Mouse (Mus musculus) liver, embryonic 15.5 days (tissue): ENCODE data around the gene Arid2. TPM values are rescaled to one million over a fixed set of nuclear protein-coding genes. Genes with fewer than 3 reads are reported as not detected.

Experiments
- ATAC-seq: fragments of 200-750 bp; cut with Nextera tagmentation; 2 replicates; pipeline ENCODE4 v1.8.0; 2017; ENCODE audit warnings: moderate number of reproducible peaks, mild to moderate bottlenecking, moderate library complexity; ENCODE audit not compliant: insufficient read depth
- H3K27ac ChIP-seq: fragments of 300-500 bp; sonication (generic); replicated peaks from 2 replicates; pipeline ENCODE4 v1.5.1; 2015; ENCODE audit warnings: mild to moderate bottlenecking, inconsistent platforms
- H3K27me3 ChIP-seq: fragments of 300-500 bp; sonication (generic); 2 replicates; pipeline ENCODE4 v1.6.1; 2015; ENCODE audit warnings: mild to moderate bottlenecking, inconsistent platforms
- H3K36me3 ChIP-seq: fragments of 300-500 bp; sonication (generic); replicated peaks from 2 replicates; pipeline ENCODE4 v1.6.1; 2015; ENCODE audit warnings: moderate library complexity, mild to moderate bottlenecking, inconsistent platforms
- H3K4me1 ChIP-seq: fragments of 300-500 bp; sonication (generic); replicated peaks from 2 replicates; pipeline ENCODE4 v1.6.1; 2015; ENCODE audit warnings: inconsistent platforms
- H3K4me2 ChIP-seq: fragments of 300-500 bp; sonication (generic); 2 replicates; pipeline ENCODE4 v1.6.1; 2015; ENCODE audit warnings: moderate library complexity, mild to moderate bottlenecking, inconsistent platforms
- H3K4me3 ChIP-seq: fragments of 300-500 bp; sonication (generic); replicated peaks from 2 replicates; pipeline ENCODE4 v1.5.1; 2015; ENCODE audit warnings: mild to moderate bottlenecking, inconsistent platforms
- H3K9ac ChIP-seq: fragments of 300-500 bp; sonication (generic); 2 replicates; pipeline ENCODE4 v1.6.1; 2015; ENCODE audit warnings: moderate library complexity, mild to moderate bottlenecking, inconsistent platforms
- H3K9me3 ChIP-seq: fragments of 300-500 bp; sonication (generic); replicated peaks from 2 replicates; pipeline ENCODE4 v1.6.1; 2016; ENCODE audit warnings: inconsistent platforms
- WGBS: fragments of 180-500 bp; shearing (Covaris S2); methylation state at CpG from one replicate; pipeline ENCODE4 v1.1.7; 2015; ENCODE audit warnings: mixed read lengths; ENCODE audit not compliant: insufficient replicate concordance; 5-methylcytosine and 5-hydroxymethylcytosine counted together
- polyA plus RNA-seq: library from polyadenylated mRNA; unstranded; fragments of >200 nt; fragmentation: Nextera tagmentation; extraction: Ambion mirVana; gene quantifications from 2 replicates; pipeline ENCODE4 v1.2.1, GENCODE M21; 2015

Gene Arid2
- polyA plus RNA-seq, 1 experiment from 2014 or later = 7.5 TPM

DNA sequence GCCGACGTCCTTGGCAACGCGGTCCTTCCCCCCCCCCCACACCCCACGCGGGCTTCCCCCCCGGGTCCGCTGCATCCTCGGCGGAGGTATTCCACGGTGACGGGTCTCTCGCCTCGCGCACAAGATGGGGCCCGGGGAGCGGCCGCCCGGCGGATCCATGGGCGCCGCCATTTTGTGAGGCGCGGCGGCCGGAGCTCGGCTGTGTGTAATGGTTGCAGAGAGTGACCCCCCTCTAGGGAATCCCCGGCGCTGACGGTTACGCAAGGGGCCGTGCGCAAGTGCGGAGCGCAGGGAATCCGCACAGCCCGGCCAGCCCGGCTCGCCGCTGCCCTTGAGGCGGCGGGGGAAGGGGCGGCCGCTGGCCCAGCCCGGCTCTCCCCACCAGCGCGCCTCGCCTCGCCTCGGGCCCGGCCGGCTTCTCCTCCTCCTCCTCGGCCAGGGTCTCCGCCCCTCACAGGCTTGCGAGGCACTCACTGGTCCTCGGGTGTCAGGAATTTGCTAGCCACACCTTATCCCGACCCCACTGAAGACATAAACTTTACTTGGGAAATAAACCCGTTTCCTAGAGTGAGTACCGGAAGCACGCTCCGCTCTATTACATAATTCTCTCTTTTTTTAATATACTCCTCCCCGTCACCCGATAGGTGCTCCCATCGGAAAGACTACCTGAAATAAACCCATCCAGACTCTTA is 1.8 kb upstream of the Arid2 start:
- peak overlapping the region; percentile 94 for H3K9ac ChIP-seq
- H3K27me3 ChIP-seq = no peaks in the 10 kb centered on the region
- peaks cover 44% of the 10 kb centered on the region for H3K4me1 ChIP-seq
- peak overlapping the region; percentile 93 for H3K4me3 ChIP-seq
- ATAC-seq = peak; percentile 53
- no peaks in the 10 kb centered on the region for H3K9me3 ChIP-seq
- peak overlapping the region; percentile 98 for H3K27ac ChIP-seq
- WGBS = 0% methylated on average over 55 of the region's 64 CpGs
- peaks cover 12% of the 10 kb centered on the region for H3K36me3 ChIP-seq
- peak overlapping the region; percentile 95 for H3K4me2 ChIP-seq

DNA sequence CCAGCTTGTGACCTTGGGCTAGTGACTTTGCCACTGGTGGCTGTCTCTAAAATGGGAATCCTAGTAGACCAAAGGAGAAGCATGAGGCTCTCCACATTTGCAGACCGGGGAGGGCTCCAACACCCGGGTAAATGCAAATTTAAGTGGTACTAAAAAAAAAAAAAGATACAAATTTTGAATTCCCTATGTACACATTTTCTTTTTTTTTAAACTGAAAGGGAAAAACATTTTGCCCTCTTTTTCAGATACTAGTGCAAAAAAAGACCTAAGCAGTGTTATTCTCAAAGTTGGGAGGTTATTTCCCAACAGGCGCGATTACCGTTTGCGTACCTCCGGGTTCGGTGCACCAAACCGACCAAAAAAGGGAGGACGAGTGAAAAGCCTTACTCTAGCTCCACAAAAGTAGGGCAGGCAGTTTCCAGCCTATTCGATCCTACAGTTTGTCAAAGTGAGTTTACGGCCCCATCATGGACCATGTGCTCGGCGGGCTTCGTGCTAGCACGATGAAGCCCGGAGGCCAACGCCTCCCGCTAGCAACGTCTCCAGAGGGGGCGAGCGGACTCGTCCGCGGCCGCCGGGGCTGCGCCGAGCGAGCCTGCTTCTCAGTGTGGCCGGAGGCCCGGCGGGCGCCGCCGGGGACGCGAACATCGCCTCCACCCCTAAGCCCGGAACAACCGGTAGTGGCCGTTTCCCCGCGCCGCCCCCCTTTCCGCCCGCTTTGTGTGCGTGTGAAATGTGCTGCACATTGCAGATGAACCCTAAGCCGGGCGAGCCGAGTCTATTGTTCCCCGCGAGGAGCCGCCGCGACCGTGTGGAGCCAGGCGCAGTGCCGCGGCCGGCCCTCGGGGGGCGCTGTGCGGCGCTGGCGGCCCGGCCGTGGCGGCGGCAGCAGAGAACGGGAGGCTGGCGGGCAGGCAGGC is 1.0 kb upstream of the Arid2 start:
- peak; percentile 73 for ATAC-seq
- Histone ChIP-seq H3K27ac (peak overlapping the region; percentile 98), H3K4me2 (peak overlapping the region; percentile 95), H3K4me1 (peaks cover 40% of the 10 kb centered on the region), H3K27me3 (no peaks in the 10 kb centered on the region), H3K9me3 (no peaks in the 10 kb centered on the region), H3K4me3 (peak overlapping the region; percentile 93), H3K36me3 (peaks cover 7% of the 10 kb centered on the region), H3K9ac (peak overlapping the region; percentile 94)
- WGBS = under 1% methylated on average over 71 of the region's 72 CpGs

DNA sequence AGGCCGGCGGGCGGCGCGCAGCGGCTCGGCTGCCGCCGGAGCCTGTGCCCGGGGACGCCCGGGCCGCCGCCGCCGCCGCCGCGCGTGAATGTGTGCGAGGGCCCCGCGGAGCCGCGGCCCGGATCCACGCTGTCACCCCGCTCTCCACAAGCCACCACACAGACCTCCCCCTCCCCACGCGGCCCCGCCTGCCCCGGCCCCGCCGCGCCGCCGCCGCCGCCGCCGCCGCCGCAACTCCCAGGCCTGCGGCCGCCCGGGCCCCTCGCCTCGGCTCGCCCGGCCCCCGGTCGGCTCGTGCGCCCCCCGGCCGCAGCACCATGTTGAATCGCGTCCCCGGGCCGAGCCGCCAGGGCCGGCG is 404 bp upstream of the Arid2 start:
- H3K4me2 ChIP-seq = peak overlapping the region; percentile 95
- no peaks in the 10 kb centered on the region for H3K27me3 ChIP-seq
- no peaks in the 10 kb centered on the region for H3K9me3 ChIP-seq
- peak overlapping the region; percentile 93 for H3K4me3 ChIP-seq
- peaks cover 37% of the 10 kb centered on the region for H3K4me1 ChIP-seq
- peak; percentile 35 for ATAC-seq
- peaks cover 8% of the 10 kb centered on the region for H3K36me3 ChIP-seq
- peak overlapping the region; percentile 98 for H3K27ac ChIP-seq
- H3K9ac ChIP-seq = peak overlapping the region; percentile 94
- WGBS = under 1% methylated on average over 58 of the region's 63 CpGs

DNA sequence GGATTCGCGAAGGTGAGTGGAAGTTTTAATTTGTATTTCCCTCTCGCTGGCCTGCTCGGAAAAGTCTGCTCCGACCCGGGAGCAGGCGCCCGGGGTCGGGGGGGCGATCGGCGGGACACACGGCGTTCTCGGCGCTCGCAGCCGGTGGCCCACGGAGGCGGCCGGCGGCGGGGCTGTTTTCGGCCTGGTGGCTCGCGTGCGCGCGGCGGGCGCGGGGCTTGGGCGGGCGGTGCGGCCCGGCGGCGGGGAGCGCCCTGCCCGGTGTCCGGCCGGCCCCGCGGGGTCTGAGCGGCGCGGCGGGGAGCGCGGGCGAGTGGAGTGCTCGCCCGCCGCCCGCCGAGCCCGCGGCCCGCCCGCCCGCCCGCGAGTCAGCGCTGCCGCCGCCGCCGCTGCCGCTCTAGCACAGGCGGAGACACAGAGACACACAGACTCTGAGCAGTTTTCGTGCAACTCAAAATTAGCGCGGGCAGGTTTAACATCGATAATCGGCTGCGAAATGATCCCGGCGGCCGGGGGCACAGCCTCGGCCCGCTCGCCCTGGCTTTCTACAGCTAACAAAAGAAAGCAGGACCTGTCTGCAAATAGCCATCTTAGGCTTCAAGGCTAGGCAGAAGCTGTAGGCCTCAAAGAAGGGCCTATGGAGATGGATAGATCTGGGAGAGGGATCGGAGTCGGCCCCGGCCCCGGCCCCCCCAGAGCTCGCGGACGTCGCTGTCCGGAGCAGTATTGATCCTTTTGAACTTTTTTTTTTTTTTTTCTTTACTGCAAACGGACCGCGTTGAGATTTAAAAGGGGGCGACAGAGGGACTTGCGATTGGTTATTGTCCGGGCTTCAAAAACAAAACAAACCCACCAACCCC is 888 bp downstream of the Arid2 start:
- Histone ChIP-seq H3K4me1 (peaks cover 39% of the 10 kb centered on the region), H3K27me3 (no peaks in the 10 kb centered on the region), H3K4me2 (peak overlapping the region; percentile 95), H3K9me3 (no peaks in the 10 kb centered on the region), H3K27ac (peak overlapping the region; percentile 98), H3K9ac (peak overlapping the region; percentile 94), H3K36me3 (peaks cover 11% of the 10 kb centered on the region), H3K4me3 (peak overlapping the region; percentile 93)
- ATAC-seq = peak; percentile 10
- WGBS = under 1% methylated on average over 96 of the region's 97 CpGs

DNA sequence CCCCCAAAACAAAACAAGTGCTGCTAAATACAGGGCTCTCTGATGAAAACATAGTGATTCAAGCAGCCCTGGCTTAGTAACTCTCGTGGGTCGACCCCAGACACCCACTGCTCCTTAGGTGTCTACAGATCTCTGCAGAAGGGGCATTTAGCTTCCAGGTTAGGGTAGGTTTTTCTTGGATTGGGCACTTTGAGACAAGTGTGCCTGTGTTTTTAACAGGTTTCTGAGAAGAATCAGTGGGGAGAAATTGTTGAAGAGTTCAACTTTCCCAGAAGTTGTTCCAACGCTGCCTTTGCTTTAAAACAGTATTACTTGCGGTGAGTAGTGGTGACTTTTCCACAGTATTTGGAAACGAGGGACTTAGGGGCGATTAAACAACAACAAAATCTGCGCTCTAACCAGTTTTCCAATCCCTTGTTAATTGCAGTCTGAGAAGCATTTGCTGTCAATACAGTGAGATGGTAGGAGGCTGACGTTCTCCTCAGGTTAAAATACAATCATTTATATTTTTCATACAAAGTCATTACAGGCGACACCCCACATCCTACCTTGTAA is 1.6 kb downstream of the Arid2 start:
- no peaks in the 10 kb centered on the region for H3K27me3 ChIP-seq
- no peaks in the 10 kb centered on the region for H3K9me3 ChIP-seq
- H3K9ac ChIP-seq = peak overlapping the region; percentile 94
- 6% methylated on average over 9 of the region's 9 CpGs for WGBS
- peaks cover 39% of the 10 kb centered on the region for H3K4me1 ChIP-seq
- H3K27ac ChIP-seq = peak overlapping the region; percentile 98
- peak overlapping the region; percentile 93 for H3K4me3 ChIP-seq
- ATAC-seq = no peak
- H3K36me3 ChIP-seq = peaks cover 9% of the 10 kb centered on the region
- peak overlapping the region; percentile 95 for H3K4me2 ChIP-seq

DNA sequence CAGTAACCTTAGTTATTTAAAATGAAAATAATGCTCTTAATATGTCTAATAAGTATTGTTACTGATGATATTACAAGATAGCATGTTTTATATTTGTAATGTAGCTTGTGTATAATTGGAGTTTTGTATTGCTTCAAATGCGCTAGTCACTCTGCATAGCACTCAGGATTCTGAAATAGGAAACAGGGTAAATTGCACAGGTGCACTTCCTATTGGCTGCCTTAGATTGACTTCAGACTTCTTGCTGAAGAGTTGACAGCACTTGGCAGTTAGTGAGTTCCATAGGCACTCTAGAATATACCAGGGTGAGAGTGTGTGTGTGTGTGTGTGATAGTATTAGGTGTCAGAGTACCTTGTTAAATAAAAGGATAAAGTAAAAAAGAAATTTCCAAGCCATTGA is 2.7 kb downstream of the Arid2 start:
- Histone ChIP-seq H3K27ac (peak overlapping the region; percentile 66; the same call in 1 of the 2 replicates), H3K9me3 (no peaks in the 10 kb centered on the region), H3K9ac (0 out of 2 replicates have a peak overlapping the region, but pooled peaks have one; percentile 35), H3K4me2 (peak overlapping the region; percentile 56), H3K4me1 (peaks cover 43% of the 10 kb centered on the region), H3K4me3 (peak overlapping the region; percentile 29; the same call in 1 of the 2 replicates), H3K36me3 (peaks cover 10% of the 10 kb centered on the region), H3K27me3 (no peaks in the 10 kb centered on the region)
- 72% methylated on average over 1 of the region's 1 CpGs for WGBS
- ATAC-seq = no peak

DNA sequence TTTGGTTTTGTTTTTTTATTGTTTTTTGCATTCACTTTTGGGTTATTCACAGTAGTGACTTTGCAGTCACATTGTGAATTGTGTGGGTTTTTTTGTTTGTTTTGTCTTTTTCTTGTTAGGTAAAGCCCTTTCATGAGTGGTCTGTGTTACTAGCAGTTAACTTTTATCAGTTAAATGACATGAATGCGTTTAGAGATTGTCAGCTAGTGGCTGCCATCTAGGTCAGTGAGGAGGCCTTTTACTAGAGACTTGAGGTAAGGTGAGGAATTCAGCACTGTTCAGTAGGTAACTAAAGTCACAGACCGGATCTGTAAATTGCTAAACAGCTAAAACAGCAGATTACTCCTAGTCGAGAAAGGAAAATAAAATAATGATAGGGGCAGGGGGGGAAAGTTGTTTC is 6.1 kb downstream of the Arid2 start:
- no peaks in the 10 kb centered on the region for H3K27me3 ChIP-seq
- no peaks in the 10 kb centered on the region for H3K9me3 ChIP-seq
- WGBS = 27% methylated on average over 3 of the region's 3 CpGs
- ATAC-seq = no peak
- H3K9ac ChIP-seq = no peak overlapping the region
- peaks cover 44% of the 10 kb centered on the region for H3K4me1 ChIP-seq
- H3K27ac ChIP-seq = no peak overlapping the region; the same call in 1 of the 2 replicates
- H3K4me3 ChIP-seq = no peak overlapping the region
- H3K4me2 ChIP-seq = peak overlapping the region; percentile 12; the same call in 1 of the 2 replicates
- H3K36me3 ChIP-seq = peaks cover 14% of the 10 kb centered on the region

DNA sequence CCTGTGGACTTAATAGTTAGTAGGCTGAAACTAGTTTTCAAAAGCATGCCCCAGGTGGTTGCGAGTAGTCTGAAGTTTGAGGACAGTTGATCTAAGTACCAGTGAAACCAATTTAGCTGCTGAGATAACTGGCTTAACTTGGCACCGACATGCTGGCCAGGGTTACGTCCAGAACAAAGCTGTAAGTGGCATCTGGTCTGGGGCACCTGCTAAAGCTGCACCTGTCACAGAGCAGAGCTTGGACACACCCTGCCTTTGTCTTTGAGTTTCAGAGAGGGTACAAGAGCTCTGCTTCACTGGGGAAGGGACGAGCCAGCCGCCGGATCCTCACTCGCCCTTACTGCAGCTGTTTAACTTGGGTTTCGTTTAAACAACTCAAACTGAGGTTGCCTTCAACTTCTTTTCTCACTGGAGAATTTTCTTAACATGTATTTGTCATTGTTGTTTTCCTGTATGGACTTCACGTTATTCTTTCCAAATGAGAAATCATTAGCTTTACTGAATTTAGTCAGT is 9.8 kb downstream of the Arid2 start:
- Histone ChIP-seq H3K9ac (no peak overlapping the region), H3K4me3 (no peak overlapping the region), H3K9me3 (no peaks in the 10 kb centered on the region), H3K27ac (no peak overlapping the region), H3K36me3 (peaks cover 36% of the 10 kb centered on the region), H3K4me2 (no peak overlapping the region), H3K4me1 (peaks cover 36% of the 10 kb centered on the region), H3K27me3 (no peaks in the 10 kb centered on the region)
- 84% methylated on average over 9 of the region's 9 CpGs for WGBS
- no peak for ATAC-seq

DNA sequence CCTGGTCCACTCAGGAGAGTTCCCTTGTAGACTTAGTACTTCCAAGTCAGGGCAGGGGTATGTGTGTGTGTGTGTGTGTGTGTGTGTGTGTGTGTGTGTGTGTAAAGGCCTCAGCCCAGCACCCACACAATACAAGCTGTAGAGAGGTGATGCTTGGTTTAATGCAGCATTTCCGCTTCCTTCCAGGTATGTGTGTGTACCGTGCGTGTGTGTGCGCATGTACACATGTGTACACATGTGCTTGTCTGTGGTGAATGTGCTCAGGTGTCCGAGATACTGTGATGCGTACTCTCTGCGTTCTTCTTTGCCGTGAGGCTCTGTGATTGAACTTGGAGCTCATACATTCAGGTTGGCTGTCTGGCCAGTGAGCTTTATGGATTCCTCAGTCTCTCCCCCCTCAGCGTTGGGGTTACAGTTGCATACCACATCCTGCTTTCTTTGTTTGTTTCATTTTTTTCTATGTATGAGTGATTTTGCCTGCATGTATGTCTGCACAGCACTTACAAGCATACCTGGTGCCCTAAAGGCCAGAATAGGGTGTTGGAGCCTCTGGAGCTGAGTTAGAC is 10.4 kb downstream of the Arid2 start:
- Histone ChIP-seq H3K9ac (no peak overlapping the region), H3K9me3 (no peaks in the 10 kb centered on the region), H3K4me2 (no peak overlapping the region), H3K36me3 (peaks cover 39% of the 10 kb centered on the region), H3K4me3 (no peak overlapping the region), H3K27me3 (no peaks in the 10 kb centered on the region), H3K27ac (no peak overlapping the region), H3K4me1 (peaks cover 31% of the 10 kb centered on the region)
- no peak for ATAC-seq
- 86% methylated on average over 9 of the region's 9 CpGs for WGBS

DNA sequence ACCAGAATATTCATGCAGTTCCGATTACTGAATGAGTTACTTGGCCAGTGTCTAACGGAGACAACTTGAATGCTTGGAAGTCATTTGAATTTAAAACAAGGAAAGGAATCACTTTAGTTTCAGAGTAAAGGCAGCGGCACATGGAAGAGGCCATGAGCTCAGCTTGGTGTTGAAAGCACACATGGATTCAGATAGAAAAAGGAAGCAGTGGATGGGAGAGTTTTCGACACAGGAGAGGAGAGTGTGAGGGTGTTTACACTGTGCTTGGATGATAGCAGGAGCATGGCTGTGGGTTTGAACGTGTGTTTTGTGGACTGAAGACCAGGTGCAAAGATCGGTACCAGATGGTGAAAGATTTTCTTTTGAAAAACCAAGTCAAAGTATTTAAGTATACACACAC is 22.0 kb downstream of the Arid2 start:
- no peak overlapping the region for H3K27ac ChIP-seq
- no peaks in the 10 kb centered on the region for H3K9me3 ChIP-seq
- peaks cover 16% of the 10 kb centered on the region for H3K4me1 ChIP-seq
- peaks cover 25% of the 10 kb centered on the region for H3K36me3 ChIP-seq
- 64% methylated on average over 6 of the region's 6 CpGs for WGBS
- no peak overlapping the region for H3K9ac ChIP-seq
- H3K4me2 ChIP-seq = no peak overlapping the region
- no peak for ATAC-seq
- H3K4me3 ChIP-seq = no peak overlapping the region
- H3K27me3 ChIP-seq = no peaks in the 10 kb centered on the region
